Mouse (Mus musculus): Measurements from ENCODE around the gene Ctxn1.
"Not testable (repeated sequence)": the region's sequence is repeated elsewhere in the genome, so short reads cannot be mapped to it uniquely, and the experiment has no call there.

The Ctxn1 gene

DNA sequence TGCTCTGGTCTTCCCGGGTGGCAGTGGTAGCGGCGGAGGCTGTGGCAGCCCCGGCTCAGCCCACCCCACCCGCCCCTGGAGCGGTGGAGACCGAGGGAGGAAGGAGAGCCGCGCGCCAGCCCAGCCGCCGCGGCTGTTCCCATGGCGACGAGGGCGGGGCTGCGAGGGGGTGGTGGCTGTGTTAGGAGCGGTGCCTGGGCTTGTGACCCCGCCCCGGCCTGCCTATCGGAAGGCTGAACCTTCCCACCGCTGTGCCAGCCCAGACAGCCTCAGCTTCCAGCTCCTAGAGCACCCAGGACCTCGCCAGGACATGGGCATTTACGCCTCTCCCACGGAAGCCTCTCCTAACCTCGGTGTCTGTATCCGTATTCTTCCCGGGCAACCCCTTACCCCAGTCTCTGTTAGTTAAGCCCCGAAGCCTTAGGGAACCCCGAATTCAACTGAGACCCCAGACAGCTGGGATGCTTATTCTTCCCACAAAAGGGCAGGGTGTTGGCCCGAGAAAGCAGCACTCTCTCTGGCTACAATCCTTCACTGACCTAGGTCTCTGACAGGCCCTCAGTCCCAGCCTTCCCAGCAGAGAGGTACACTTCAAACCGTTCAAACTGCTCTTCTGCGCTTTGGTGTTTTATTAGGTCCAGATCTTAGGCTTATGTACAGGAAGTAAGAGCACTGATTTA is at the start of gene Ctxn1:
Ctxn1 (minus strand) TSS at position 150 of the 680 bp plus-strand sequence.
- in situ Hi-C loops (cut with MboI; ENCODE audit: low sequenced_read_pairs): no loop called here

DNA sequence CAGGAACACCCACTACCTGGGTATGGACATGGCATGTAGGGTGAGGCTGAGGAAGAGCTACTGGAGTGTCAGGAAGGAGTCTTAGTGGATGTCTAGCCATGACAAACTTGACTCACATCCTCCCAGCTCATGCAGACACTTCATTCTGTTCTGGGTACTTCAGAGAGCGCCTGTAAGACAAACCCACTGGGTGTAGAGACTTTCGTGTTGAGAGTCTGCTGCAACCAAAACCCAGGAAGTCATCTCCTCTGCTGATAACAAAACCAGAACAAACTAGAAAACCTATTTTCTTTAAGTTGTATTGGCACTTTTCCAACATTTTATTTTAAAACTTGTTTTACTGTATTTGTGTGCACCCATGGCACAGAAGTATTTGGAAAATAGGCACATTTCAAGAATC is 46.8 kb upstream of the Ctxn1 start:
- in situ Hi-C loops (cut with MboI; ENCODE audit: low sequenced_read_pairs): no loop called here

DNA sequence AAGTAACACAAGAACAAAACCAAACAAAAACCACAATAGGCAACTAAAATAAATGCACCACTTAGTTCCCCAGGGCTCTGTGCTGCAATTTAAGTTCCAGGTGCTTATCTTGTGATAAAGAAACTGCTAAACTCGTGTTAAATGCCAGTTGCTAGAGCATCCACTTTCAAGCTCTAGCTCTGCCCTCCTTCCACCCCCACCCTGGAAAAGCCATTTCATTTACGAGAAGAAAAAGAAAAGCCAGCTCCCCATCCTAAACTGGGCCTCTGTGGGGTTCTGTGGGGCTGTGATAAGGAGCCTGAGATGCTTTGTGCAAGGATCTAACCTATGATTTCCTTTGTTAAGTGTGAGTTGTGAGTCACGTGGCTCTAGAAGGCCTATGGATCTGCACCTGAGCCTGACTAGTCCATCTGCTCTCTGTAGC is 45.1 kb upstream of the Ctxn1 start:
- in situ Hi-C loops (cut with MboI; ENCODE audit: low sequenced_read_pairs): no loop called here

DNA sequence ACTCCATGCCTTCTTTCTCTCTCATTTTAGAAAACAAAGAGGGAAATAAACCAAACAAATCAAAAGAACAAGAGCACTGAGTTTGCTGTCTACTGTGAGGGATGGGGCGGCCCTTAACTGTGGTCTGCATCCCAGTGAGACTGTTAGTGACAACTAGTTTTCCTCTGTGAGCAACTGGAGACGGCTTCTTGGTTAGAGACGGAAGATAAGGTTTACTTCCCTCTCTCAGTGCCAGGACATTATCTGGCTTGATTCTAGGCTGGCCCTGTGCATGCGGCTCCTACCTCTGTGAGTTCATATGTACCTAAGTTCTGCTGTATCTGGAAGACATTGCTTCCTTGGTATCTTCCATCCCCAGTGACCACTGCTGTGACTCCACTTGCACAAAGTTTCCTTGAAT is 38.7 kb upstream of the Ctxn1 start:
- in situ Hi-C loops (cut with MboI; ENCODE audit: low sequenced_read_pairs): no loop called here

DNA sequence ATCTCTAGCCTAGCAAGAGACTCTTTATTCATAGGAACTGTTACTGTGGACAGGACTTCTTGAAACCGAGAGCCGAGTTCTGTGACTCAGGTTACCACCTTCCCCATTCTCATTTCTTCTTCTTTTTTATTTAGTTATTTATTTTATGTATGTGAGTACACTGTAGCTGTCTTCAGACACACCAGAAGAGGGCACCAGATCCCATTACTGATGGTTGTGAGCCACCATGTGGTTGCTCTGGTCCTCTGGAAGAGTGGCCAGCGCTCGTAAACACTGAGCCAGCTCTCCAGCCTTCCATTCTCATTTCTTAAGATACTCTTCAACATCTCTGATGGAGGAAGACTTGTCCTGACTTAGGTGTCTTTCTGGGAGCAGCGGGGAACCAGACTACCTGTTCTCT is 33.7 kb upstream of the Ctxn1 start:
- in situ Hi-C loops (cut with MboI; ENCODE audit: low sequenced_read_pairs): no loop called here

DNA sequence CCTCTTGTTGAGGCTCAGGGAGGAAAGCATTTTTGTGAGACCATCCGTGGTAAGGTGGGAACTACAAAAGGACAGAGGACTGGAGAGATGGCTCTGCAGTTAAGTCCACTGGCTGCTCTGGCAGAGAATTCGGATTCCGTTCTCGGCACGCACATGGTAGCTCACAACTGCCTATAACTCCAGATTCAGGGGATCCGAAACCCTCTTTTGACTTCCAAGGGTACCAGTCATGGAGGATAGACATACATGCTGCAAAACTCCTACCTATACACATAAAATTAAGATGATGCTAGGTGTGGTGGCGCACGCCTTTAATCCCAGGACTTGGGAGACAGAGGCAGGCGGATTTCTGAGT is 17.0 kb upstream of the Ctxn1 start:
- in situ Hi-C loops (cut with MboI; ENCODE audit: low sequenced_read_pairs): no loop called here

DNA sequence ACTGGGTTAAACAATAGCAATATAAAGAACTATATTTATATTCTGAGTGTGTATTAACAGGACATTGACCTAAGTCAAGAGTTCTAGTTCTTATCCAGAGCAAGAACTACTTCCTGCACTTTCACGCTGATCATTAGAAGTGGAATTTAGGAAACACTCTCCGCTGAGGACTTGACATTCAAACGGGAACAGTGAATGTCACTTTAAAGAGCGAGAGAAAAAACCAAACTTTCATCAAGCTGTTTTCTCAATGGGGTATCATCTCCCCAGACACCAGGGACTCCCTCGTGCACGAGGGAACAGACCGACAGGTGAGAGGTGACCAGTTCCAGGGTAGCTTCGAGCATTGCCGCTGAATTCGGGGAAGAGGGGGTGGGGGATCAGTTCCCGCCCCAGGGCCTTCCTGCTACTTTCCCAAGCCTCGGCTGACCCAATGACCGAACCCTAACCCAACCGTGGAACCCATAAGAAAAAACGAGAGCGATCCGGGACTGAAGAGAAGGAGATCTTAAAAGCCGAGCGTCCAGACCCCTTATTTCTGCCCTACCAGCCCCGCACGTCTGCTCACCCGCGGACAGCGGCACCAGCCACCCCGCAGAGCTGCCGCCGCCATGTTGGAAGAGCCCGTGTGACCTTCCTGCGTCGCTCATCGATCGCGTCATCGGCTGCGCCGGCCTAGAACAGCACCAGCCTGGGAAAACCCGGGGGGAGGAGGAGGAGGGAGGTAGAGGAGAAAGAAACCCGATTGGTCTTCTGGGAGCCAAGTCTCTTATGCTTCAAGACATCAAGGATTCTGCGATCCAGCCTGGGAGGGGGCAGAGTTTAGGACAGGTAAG is 16.4 kb upstream of the Ctxn1 start, which contains the start of gene Timm44:
Timm44 (minus strand) TSS at position 639 of the 836 bp plus-strand sequence.
- in situ Hi-C loops (cut with MboI; ENCODE audit: low sequenced_read_pairs): no loop called here

DNA sequence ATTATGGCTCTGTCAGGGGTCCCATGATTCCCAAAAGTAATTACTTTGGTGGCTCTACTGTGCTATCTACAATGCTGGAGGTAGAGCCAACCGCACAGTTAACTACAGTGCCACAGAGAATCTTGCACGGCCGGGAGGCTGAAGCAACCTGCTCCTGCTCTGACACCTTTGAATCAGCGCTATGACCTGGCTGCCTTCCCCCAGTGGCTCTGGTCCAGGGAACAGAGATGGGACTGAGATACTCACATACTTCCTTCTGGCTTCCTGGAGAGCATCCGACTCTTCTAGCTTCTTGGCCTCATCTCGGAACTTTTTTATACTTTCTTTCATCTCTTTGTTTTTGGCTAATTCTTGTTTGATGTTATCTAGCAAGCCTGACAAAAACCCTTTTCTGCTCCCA is 10.5 kb upstream of the Ctxn1 start:
- in situ Hi-C loops (cut with MboI; ENCODE audit: low sequenced_read_pairs): no loop called here

DNA sequence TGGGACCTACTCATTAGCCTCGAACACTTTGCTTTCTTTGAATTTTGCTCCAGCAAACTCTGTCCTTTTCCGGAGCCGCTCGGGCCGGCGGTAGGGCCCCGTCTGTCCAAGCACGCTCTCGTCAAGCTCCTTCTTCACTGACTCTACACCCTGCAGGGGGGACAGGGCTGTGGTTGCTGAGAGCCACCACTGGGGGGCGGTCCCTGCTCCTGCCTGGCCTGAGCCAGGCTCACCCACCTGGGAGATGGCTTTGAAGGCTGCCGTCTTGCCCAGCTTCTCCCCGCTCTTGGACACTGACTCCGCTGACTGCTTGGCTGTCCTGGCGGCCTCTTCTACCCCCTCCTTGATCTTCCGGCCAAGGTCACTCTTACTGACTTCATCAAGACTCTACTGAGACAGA is 8.6 kb upstream of the Ctxn1 start:
- in situ Hi-C loops (cut with MboI; ENCODE audit: low sequenced_read_pairs): no loop called here

DNA sequence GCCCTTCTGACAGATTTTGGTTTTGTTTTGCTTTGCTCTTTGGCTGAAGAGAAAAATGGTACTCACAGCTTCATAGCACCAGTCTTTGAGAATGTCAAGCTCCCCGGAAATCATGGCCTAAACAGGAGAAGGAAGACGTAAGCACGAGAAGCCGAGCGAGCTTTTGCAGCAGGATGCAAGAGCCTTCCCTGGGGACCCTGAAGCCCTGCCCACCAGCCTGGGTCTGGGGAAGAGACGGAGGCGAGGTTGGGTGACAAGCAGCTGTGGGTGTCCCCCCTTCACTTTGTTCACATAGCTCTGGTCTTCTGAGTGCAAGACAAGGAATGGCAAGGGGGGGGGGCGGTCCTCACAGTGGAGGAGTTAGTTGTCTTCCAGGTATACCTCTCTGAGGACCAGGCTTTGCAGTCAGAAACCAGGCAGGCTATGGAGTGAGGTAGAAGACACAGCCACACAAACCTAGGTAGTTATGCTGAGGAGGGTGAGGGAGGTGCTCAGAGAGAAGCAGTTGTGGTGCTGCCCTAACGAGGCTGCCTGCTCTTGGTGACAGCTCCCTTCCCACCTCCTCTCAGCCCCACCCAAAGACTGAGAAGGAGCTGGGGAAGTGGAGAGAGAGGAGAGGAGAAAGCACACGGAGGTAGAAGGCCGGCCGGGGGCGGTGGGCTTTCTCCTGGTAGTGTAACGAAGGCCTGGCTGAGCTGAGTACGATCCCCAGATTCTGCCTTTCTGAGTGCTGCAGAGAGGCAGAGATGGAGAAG is 6.3 kb upstream of the Ctxn1 start:
- in situ Hi-C loops (cut with MboI; ENCODE audit: low sequenced_read_pairs): no loop called here

DNA sequence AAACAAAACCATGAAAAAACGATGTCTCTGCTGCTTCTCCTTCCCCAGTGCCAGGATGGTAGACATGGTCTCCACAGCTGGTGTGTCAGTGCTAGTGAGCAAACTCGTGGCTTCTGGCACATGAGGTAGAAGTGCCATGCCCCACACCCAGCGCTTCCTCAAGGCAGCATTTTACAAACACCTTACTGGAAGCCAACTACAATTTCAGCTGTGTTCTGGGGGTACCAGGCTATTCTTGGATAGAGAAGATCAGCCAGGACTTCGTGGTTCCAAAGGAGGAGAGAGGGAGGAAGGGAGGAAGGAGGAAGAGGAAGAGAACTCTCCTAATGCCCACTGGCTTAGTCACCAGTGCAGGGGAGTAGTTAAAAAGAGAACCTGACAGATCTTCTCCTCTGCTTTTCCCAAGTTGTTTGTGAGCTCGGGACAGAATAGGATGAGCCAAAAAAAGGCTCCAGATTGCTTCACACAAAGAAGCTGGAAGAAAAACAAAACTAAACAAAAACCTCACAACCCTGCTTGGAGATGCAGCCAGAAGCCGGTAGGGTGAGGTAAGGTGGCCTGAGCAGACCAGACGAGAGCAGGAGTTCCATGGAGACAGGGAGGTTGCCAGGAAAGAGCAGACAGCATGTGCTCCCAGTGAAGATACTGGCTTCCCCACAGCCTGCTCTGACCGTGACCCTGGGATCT is 4.2 kb upstream of the Ctxn1 start:
- in situ Hi-C loops (cut with MboI; ENCODE audit: low sequenced_read_pairs): no loop called here

DNA sequence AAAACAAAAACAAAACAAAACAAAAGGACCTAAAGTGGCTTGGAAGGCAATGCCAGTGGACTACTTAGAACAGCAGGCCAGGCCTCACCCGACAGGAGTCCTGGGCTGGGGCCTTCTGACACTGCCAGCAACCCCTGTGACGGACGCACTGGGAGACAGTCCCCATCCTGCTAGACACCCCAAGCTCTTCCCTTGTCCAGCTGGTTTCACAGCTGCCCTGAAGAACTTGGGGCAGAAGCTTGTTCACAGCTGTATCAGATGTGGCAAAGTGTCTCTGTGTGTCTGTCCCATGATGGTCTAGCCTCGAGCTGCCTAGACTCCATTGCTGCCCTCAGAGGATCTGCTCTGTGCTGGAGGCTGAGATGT is 714 bp upstream of the Ctxn1 start:
- in situ Hi-C loops (cut with MboI; ENCODE audit: low sequenced_read_pairs): no loop called here

DNA sequence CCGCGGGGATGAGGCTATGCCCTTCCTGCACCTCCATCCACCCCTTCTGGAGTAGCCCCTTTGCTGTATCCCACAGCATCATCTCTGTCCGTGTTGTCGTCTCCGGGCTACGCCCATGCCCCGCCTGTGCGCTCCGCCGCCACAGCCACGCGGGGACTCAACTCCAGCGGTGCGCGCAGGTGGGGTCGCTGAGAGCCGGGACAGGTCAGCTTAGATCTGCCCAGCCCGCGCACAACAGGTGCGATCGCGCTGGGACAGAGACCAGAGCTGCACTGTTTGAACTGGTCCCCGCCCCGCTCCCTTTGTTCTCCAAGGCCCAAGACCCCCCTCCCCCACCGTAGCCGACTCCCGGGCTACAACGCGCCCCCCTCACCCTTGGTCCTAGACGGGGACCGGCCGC is 396 bp downstream of the Ctxn1 start:
- in situ Hi-C loops (cut with MboI; ENCODE audit: low sequenced_read_pairs): no loop called here

DNA sequence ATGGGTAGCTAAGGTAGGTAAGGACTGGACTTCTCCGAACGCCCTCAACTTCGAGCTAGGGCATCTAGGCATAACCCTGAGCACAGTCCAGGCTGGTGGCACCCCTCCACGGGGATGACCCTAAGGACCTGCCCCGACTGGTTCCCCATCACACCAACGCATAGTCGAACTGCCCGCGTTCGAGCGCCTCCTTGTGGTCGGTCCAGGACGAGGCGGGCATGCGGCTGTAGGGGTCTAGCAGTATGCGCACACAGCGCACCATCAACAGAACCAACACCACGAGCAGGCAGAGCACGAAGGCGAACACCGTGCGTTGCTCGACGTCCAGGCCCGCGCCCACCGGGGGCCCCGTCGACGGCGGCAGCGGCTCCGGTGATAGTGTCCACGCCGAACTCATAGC is 841 bp downstream of the Ctxn1 start:
- in situ Hi-C loops (cut with MboI; ENCODE audit: low sequenced_read_pairs): no loop called here

DNA sequence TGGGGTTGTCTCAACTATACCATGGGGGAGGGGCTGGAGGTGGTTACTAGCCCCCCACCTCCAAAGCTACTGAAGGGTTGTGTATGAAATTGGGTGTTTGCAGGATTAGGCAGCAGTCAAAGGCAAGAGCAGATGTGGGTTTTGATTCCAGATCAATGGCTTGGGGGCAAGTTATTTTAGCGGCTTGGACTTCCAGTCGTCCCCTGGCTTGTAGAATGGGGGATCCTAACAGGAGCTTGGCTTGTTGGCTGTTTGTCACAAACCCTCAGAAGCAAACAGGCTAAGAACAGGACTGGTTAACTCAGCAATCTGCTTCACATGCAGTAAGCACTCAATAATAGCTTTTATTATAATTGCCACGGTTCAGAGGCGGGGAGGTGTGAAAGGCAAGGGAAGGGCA is 1.7 kb downstream of the Ctxn1 start:
- in situ Hi-C loops (cut with MboI; ENCODE audit: low sequenced_read_pairs): no loop called here

DNA sequence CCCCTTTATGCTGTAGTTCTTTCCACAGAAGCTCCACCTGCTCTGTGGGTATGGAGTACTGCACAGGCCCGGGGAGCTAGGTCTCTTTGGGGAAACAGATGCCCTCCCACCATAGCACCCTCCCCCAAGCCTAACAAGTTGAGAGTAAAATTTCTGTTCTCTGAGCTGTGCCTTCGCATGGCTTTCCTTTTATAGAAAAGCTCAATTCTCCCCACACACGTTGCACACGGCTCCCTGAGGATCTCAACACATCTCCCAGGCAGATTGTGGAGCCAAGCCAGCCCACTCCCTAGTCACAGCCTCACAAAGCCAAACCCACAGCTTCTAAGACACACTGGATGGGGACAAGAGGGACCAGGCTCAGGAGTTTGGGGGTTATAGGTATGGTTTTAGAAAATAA is 2.2 kb downstream of the Ctxn1 start:
- in situ Hi-C loops (cut with MboI; ENCODE audit: low sequenced_read_pairs): no loop called here

DNA sequence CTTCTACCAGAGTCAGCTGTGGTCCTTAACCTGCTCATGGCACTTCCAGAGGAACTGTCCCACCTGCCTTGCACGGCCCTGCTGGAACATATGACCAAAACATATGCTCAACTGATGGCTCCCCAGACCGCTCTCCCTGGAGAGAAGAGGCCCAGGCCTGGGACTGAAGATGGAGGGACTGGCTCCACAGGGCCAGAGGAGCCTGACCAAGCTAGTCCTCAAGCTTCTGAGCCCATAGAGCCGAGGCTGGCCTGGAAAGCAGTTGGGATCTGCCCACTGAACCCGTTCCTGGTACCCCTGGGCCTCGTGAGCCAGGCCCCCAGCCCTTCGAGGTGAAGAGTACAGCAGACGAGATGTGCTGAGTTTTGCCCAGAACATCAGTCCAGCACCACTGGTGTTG is 3.6 kb downstream of the Ctxn1 start:
- in situ Hi-C loops (cut with MboI; ENCODE audit: low sequenced_read_pairs): not testable (repeated sequence)

DNA sequence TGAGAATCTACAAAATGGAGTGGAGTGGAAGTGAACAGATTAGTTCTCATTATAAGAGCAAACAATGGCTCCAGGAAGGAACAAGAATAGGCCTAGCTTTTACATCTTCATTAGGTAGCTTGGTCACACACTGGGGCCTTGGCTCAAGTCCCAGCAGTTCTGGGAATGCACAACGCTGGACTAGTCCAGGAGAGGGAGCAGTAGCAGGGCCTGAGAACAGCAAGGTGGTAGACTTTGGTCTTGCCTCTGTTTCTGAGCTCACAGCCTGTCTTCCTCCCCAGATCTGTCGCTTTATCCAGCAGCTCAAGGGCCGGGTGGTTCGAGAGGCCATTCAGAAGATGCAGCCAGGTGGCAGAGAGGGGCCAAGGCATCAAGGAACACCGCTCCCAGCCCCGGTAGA is 5.1 kb downstream of the Ctxn1 start:
- in situ Hi-C loops (cut with MboI; ENCODE audit: low sequenced_read_pairs): no loop called here

DNA sequence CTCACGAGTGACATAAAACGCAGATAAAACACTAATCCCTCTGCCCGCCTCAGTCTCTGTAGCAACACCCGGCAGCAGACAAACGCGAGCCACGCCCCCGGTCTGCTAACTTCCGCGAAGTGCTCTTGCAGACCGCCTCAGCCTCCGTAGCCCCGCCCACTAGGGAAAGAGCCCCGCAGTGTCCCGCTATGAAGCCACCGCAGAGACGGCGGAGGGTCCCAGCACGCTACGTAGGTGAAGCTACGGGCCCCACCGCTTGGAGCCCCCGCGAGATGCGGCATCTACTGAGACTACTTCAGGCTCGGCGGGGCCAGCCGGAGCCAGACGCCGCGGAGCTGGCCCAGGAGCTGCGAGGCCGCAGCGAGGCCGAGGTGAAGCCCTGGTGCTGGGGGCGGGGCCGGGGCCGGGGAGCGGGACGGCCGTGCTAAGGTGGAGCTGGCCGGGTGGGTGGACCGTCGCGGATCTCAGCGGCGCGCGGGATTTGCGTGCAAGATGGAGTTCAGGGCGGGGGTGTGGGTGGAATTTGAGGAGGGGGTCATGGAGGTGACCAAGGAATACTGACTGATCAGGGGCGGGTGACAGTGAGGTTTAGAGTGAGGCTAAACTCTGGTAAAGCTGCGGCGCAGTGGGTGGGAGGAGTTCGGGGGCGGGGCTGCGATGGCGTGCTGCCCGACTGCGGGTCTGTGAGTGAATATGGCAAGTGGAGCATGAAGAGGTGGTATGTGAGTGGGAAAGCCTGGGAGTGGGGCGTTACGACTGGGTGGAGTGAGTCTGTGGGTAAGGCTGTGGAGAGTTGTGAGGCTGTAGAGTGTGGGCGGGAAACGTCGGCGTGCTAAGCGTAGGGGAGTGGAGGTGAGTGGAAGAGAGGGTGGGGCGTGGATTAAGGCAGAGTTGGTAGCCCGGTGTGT is 5.9 kb downstream of the Ctxn1 start, which contains the start of gene Snapc2:
Snapc2 (plus strand) TSS at position 147 of the 908 bp plus-strand sequence.
- in situ Hi-C loops (cut with MboI; ENCODE audit: low sequenced_read_pairs): no loop called here

DNA sequence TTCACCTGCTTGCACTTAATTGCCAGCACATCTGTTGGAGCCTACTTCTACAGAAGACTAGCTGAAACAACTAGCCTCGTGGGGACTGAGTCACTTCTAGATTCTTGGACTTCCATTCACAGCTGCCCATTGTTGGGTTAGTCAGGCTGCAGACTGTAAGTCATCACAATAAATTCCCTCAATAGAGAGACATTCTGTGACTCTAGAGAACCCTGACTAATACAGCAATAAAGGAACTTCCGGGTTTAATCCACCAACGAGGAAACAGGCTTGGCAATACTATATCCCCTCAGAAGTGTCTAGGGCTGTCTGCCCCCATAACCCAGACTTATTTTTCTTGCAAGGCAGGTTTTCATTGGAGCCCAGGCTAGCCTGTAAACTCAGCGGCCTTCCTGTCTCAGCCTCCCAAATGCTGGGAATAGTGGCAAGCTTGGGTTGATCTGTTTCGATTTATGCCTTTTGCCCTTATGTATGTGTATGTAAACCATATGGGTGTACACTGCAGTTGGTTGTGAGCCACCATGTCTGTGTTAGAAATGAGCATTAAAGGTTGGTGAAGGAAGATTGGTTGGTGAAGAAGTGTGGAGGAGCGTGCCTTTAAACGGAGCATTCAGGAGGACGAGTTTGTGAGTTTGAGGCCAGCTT is 6.8 kb downstream of the Ctxn1 start:
- in situ Hi-C loops (cut with MboI; ENCODE audit: low sequenced_read_pairs): no loop called here
